Mouse (Mus musculus): Measurements from ENCODE around the gene Sorl1. TPM values are rescaled to one million over a fixed set of nuclear protein-coding genes. Genes with fewer than 3 reads are reported as not detected.
A peak's percentile ranks its signal among the peaks of the same experiment; 100 is the strongest.

Sorl1 gene
- polyA plus RNA-seq, 1 experiment from 2014 or later = 5.4 TPM

GRCm38 (mm10) chr9:42146463-42146862 lies 22.4 kb upstream of the Sorl1 start:
- no peak for ATAC-seq (ENCODE audit: low FRiP score, low read depth)
- no peak overlapping the region for H3K4me2 ChIP-seq (replicated peaks)
- no peaks in the 10 kb centered on the region for H3K36me3 ChIP-seq
- H3K27ac ChIP-seq = no peak overlapping the region
- H3K4me1 ChIP-seq = no peaks in the 10 kb centered on the region
- H3K9ac ChIP-seq = no peak overlapping the region
- no peaks in the 10 kb centered on the region for H3K9me3 ChIP-seq
- 92% methylated on average over 2 of the region's 2 CpGs for WGBS
- no peak overlapping the region for H3K4me3 ChIP-seq
- no peaks in the 10 kb centered on the region for H3K27me3 ChIP-seq

GRCm38 (mm10) chr9:42141549-42142210 lies 17.6 kb upstream of the Sorl1 start:
- Histone ChIP-seq H3K9ac (no peak overlapping the region), H3K36me3 (no peaks in the 10 kb centered on the region), H3K9me3 (no peaks in the 10 kb centered on the region), H3K4me2 (replicated peaks) (no peak overlapping the region), H3K27ac (no peak overlapping the region), H3K27me3 (no peaks in the 10 kb centered on the region), H3K4me1 (no peaks in the 10 kb centered on the region), H3K4me3 (no peak overlapping the region)
- ATAC-seq (ENCODE audit: low FRiP score, low read depth) = no peak
- WGBS = 77% methylated on average over 6 of the region's 6 CpGs

DNA sequence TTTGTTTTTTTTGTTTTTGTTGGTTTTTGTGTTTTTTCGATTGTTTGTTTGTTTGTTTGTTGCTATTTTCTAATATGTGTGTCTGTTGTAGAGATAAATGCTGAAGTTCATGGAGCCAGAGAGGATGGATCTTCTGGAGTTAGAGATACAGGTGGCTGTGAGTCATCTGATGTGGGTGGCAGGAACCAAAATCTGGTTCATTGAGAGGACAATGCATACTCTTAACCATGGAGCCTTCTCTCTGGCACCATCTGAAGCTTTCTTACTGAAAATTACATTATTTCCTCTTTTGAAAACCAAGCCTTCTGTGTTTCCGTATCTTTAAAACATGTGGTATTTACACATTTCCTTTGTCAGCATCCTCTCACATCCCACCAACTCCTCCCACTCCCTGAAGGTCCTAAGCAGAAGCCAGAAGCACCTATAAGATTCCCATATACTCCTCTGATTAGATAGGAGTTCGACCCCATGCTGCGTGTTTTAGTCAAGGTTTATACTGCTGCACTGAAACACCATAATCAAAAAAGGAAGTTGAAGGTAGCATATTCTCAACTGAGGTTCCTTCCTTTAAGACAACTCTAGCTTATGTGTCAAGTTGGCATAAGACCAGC lies 14.3 kb upstream of the Sorl1 start:
- Histone ChIP-seq H3K27ac (no peak overlapping the region), H3K9ac (no peak overlapping the region), H3K4me2 (replicated peaks) (no peak overlapping the region), H3K9me3 (no peaks in the 10 kb centered on the region), H3K36me3 (no peaks in the 10 kb centered on the region), H3K4me3 (no peak overlapping the region), H3K27me3 (0 out of 2 replicates have a peak, but pooled peaks cover 2% of the 10 kb centered on the region), H3K4me1 (no peaks in the 10 kb centered on the region)
- 90% methylated on average over 4 of the region's 4 CpGs for WGBS
- ATAC-seq (ENCODE audit: low FRiP score, low read depth) = no peak

DNA sequence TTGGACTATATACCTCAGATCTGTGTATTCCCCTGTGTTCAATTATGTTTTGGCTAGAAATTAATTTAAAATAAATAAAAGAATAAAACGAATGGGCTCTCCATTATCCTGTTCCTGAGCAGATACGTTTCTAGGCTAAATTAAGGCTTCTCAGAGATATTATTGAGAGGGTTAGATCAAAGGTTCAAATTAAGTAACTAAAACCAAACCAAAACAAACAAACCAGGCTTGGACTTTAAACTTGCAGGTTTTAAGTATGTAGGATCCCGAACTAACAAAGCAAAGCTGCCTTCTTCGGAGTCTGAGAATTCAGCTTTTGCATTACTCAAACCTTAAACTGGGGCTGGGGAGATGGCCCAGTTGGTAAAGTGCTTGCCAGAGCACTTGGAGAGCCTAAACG lies 13.5 kb upstream of the Sorl1 start:
- no peak overlapping the region for H3K9ac ChIP-seq
- no peak overlapping the region for H3K4me3 ChIP-seq
- H3K4me2 ChIP-seq (replicated peaks) = no peak overlapping the region
- H3K27ac ChIP-seq = no peak overlapping the region
- no peaks in the 10 kb centered on the region for H3K4me1 ChIP-seq
- H3K36me3 ChIP-seq = no peaks in the 10 kb centered on the region
- H3K27me3 ChIP-seq = 0 out of 2 replicates have a peak, but pooled peaks cover 2% of the 10 kb centered on the region
- 70% methylated on average over 5 of the region's 5 CpGs for WGBS
- no peak for ATAC-seq (ENCODE audit: low FRiP score, low read depth)
- no peaks in the 10 kb centered on the region for H3K9me3 ChIP-seq

DNA sequence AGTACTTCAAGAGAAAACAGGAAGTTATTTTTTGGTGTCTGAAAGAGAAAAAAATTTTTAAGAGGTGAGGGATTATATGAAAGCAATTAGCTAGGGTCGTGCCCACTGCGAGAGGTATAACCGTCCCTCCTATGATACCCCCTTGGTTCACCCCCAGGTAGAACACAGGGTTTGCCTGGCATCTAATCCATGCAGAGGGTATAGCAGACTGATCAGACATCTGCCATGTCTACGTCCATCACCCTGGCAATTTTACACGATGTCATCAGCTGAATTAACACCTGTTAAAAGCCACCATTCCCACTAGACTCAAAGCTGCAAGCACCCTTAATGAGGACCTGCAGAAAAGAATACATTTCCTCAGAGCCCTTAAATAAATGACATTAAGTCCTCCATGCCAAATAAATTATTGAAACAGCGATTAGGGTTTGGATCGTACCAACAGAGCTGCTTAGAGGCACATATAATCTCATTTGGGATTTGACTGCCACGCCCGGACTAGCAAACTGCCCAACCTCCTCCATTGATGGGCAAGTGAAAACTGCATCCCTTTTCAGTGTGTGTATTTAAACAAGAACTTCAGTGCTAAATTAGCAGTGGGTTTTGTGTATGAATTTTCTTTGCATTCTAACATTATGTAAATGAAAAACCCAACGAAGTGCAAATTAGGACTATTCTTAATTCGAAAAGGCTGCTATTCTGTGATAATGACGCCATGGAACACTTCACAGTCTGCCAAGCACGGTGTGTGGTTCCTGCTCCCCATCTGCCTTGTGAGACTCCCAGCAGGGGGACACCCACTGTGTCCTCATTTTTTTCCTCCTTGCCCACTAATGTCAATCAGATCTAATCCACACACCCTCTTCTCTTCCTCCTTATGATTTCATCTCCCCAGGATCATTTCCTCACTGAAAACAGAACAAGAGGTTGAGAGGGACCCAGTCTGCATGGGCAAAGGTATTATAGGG lies 7.0 kb upstream of the Sorl1 start:
- Histone ChIP-seq H3K4me1 (no peaks in the 10 kb centered on the region), H3K27me3 (peaks cover 10% of the 10 kb centered on the region; the same call in 1 of the 2 replicates), H3K4me2 (replicated peaks) (no peak overlapping the region), H3K4me3 (no peak overlapping the region), H3K27ac (no peak overlapping the region), H3K9me3 (no peaks in the 10 kb centered on the region), H3K36me3 (no peaks in the 10 kb centered on the region), H3K9ac (no peak overlapping the region)
- no peak for ATAC-seq (ENCODE audit: low FRiP score, low read depth)
- WGBS = 79% methylated on average over 13 of the region's 13 CpGs

DNA sequence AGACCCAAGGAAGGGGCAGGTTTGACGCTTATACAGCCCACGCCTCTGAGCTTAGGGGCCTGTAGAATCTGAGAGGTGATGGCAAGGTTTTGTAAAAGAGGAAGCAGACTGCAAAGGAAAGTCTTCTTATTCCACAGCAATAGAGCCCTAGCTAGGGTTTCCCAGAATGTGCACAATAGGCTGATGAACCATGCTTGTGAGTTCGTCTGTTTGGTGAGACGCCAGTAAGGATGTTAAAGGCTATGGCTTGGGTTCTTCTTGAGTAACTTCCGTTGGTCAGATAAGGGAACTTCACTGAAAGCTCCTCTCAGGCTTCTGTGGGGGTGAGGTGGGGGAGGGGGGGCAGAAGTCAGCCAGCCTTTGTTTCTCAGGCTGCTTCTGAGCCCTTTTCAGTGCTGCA lies 3.9 kb upstream of the Sorl1 start:
- H3K9me3 ChIP-seq = no peaks in the 10 kb centered on the region
- no peak for ATAC-seq (ENCODE audit: low FRiP score, low read depth)
- H3K27me3 ChIP-seq = peaks cover 25% of the 10 kb centered on the region
- WGBS = 87% methylated on average over 5 of the region's 5 CpGs
- no peak overlapping the region for H3K4me3 ChIP-seq
- no peak overlapping the region for H3K9ac ChIP-seq
- no peak overlapping the region for H3K4me2 ChIP-seq (replicated peaks)
- no peaks in the 10 kb centered on the region for H3K36me3 ChIP-seq
- peaks cover 6% of the 10 kb centered on the region for H3K4me1 ChIP-seq
- H3K27ac ChIP-seq = no peak overlapping the region

GRCm38 (mm10) chr9:42125262-42125982 lies 1.3 kb upstream of the Sorl1 start:
- no peaks in the 10 kb centered on the region for H3K9me3 ChIP-seq
- 85% methylated on average over 9 of the region's 9 CpGs for WGBS

DNA sequence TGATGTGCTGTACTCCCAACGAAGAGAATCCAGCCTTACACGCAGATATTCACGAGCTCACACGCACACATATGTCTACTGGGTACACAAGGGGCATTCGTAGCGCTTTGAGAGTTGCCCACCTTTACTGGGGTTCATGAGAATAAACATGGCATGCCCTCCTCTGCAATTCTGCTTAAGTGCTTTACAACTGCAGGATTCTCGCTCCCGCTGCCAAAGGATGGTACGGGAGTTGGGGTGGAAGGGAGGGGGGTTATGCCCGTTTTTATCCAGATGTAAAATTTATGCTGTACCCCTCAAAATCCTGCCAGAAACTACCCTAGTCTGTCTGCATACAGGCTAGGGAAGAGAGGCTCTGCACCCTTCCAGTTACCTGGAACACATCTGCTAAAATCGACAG lies 893 bp downstream of the Sorl1 start:
- Histone ChIP-seq H3K36me3 (no peaks in the 10 kb centered on the region), H3K4me1 (peaks cover 14% of the 10 kb centered on the region), H3K9ac (peak overlapping the region; percentile 81), H3K27me3 (peaks cover 44% of the 10 kb centered on the region), H3K9me3 (no peaks in the 10 kb centered on the region), H3K4me2 (replicated peaks) (peak overlapping the region; percentile 96), H3K4me3 (peak overlapping the region; percentile 80), H3K27ac (no peak overlapping the region)
- ATAC-seq (ENCODE audit: low FRiP score, low read depth) = no peak
- 23% methylated on average over 11 of the region's 11 CpGs for WGBS

More at GRCm38 (mm10) chr9:42125262-42125982, 1.3 kb upstream of the Sorl1 start:
- Histone ChIP-seq H3K9ac (no peak overlapping the region), H3K27me3 (peaks cover 41% of the 10 kb centered on the region), H3K4me1 (peaks cover 14% of the 10 kb centered on the region), H3K4me3 (no peak overlapping the region), H3K4me2 (replicated peaks) (no peak overlapping the region), H3K36me3 (no peaks in the 10 kb centered on the region), H3K27ac (no peak overlapping the region)
- no peak for ATAC-seq (ENCODE audit: low FRiP score, low read depth)

GRCm38 (mm10) chr9:42122441-42122840 lies 1.7 kb downstream of the Sorl1 start:
- no peak for ATAC-seq (ENCODE audit: low FRiP score, low read depth)
- H3K4me1 ChIP-seq = peaks cover 14% of the 10 kb centered on the region
- peak overlapping the region; percentile 12; the same call in 1 of the 2 replicates for H3K4me2 ChIP-seq (replicated peaks)
- 77% methylated on average over 6 of the region's 6 CpGs for WGBS
- H3K27me3 ChIP-seq = peaks cover 37% of the 10 kb centered on the region
- no peak overlapping the region for H3K27ac ChIP-seq
- no peak overlapping the region for H3K9ac ChIP-seq
- no peak overlapping the region for H3K4me3 ChIP-seq
- no peaks in the 10 kb centered on the region for H3K36me3 ChIP-seq
- H3K9me3 ChIP-seq = no peaks in the 10 kb centered on the region

GRCm38 (mm10) chr9:42121631-42122354 lies 2.3 kb downstream of the Sorl1 start:
- Histone ChIP-seq H3K4me2 (replicated peaks) (no peak overlapping the region), H3K4me3 (no peak overlapping the region)
- 65% methylated on average over 10 of the region's 10 CpGs for WGBS

DNA sequence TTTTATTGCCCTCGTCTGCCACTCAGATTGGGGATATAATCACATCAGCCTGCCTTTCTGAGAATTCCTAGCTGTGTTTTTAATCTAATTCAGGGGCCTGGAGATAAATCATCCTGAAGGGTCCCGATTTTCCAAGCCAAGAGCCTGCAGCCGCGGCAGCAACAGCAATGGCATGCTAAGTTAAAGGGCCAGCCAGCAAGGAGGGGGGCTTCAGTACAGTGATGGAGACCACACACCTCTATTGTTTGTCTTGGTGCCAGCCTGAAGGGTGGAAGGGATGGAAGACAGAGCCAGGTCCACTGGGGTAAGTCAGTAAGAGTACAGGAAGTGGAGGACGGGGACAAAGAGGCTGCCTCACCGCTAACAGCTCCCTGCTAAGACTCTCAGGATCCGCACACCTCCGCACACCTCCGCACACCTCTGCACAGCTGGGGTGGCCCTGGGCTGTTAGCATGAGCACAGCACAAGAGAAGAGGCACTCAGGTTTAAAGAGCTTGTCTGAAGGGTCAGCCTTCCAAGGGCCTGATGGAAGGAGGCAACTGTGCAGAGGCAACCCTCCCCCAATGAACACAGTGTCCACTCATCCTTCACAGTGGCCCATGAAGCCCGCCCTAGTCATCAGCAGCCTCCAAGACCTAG lies 7.6 kb downstream of the Sorl1 start:
- ATAC-seq (ENCODE audit: low FRiP score, low read depth) = no peak
- 52% methylated on average over 10 of the region's 10 CpGs for WGBS
- Histone ChIP-seq H3K4me1 (peaks cover 31% of the 10 kb centered on the region), H3K4me3 (no peak overlapping the region), H3K27ac (no peak overlapping the region), H3K9me3 (no peaks in the 10 kb centered on the region), H3K27me3 (peaks cover 5% of the 10 kb centered on the region), H3K9ac (no peak overlapping the region), H3K36me3 (no peaks in the 10 kb centered on the region), H3K4me2 (replicated peaks) (no peak overlapping the region)

More at GRCm38 (mm10) chr9:42121631-42122354, 2.3 kb downstream of the Sorl1 start:
- no peak overlapping the region for H3K27ac ChIP-seq
- H3K27me3 ChIP-seq = peaks cover 37% of the 10 kb centered on the region
- H3K9me3 ChIP-seq = no peaks in the 10 kb centered on the region
- H3K36me3 ChIP-seq = no peaks in the 10 kb centered on the region
- H3K9ac ChIP-seq = no peak overlapping the region; the same call in 1 of the 2 replicates
- H3K4me1 ChIP-seq = peaks cover 16% of the 10 kb centered on the region
- no peak for ATAC-seq (ENCODE audit: low FRiP score, low read depth)
